Mouse (Mus musculus) cerebellum, adult 2 months (tissue): ENCODE results near the gene Iqcb1. TPM values are rescaled to one million over a fixed set of nuclear protein-coding genes. Genes with fewer than 3 reads are reported as not detected.

Experiments used
- DNase-seq, 2 experiments: peaks; one replicate each; pipeline ENCODE4 v3.0.0; 2021
- H3K27ac ChIP-seq: fragments of 200-500 bp; 2 replicates; pipeline ENCODE4 v1.5.1; 2012; ENCODE audit warnings: low read length, control low read depth, inconsistent platforms; ENCODE audit not compliant: insufficient read depth
- H3K27me3 ChIP-seq: fragments of 200-500 bp; 2 replicates; pipeline ENCODE4 v1.6.1; 2012; ENCODE audit warnings: inconsistent platforms, mild to moderate bottlenecking, low read length, moderate library complexity; ENCODE audit not compliant: control insufficient read depth, insufficient read depth
- H3K4me1 ChIP-seq: fragments of 200-500 bp; 2 replicates; pipeline ENCODE4 v1.6.1; 2011; ENCODE audit warnings: low read length; ENCODE audit not compliant: control insufficient read depth, insufficient read depth
- H3K4me3 ChIP-seq: fragments of 200-500 bp; replicated peaks from 2 replicates; pipeline ENCODE3; 2011; ENCODE audit warnings: mild to moderate bottlenecking, low read depth, low read length, control low read depth; ENCODE audit not compliant: insufficient read depth
- CTCF ChIP-seq: fragments of 200-500 bp; IDR thresholded peaks from 2 replicates; pipeline ENCODE4 v1.5.1; 2011; ENCODE audit warnings: low read depth, mild to moderate bottlenecking, control low read depth, low read length, moderate library complexity, borderline replicate concordance; ENCODE audit not compliant: insufficient read depth
- POLR2A ChIP-seq: fragments of 200-500 bp; IDR thresholded peaks from 2 replicates; pipeline ENCODE4 v1.6.1; 2011; ENCODE audit warnings: low read length, control low read depth, borderline replicate concordance; ENCODE audit not compliant: insufficient read depth
- WGBS: fragments of 180-500 bp; shearing (Covaris S2); methylation state at CpG from one replicate; pipeline ENCODE4 v1.1.7; 2018; 5-methylcytosine and 5-hydroxymethylcytosine counted together
- polyA plus RNA-seq: library from polyadenylated mRNA; depleted of rRNA; stranded (reverse); fragments of >200 nt; gene quantifications from 2 replicates; pipeline ENCODE4 v1.2.3, GENCODE M21; 2012; rRNA removed

Iqcb1 gene
- 30.2 and 31.4 TPM in 2 replicates for polyA plus RNA-seq

DNA sequence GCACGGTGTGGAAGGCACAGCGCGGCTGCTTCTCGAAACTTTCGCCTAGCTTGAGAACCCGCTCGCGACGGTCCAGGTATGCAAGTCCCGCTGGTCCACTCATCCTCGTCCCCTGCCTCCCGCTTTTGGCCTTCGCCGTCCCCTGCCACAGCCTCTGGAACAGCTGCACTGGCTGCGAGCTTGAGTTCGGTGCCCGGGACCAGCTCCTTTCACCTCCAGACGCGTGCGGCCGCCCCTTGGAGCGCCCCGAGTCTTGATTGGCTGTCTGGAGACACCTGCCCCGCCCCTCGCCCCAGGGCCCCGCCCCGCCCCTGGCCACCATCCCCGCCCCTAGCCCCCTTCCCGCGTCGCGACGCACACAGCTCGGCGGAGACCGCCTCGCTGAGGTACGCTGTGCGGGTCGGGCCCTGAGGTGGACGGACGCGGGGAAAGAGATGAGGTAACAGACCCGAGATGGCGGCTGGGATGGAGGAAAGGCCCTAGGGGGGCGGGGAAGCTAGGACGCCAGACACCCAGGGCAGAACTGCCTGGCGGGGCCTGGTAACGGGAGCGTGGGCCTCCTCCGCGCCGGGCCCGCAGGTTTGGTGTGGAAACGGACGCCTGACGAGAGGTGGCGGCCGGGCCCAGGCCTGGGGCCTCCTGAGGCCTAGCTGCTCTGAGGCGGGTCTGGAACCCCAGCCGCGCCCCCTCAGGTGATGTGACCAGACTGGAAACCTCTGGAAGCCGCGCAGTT is at the start of gene Iqcb1:
Gene Iqcb1 (plus strand): TSS at position 332 of the 733 bp plus-strand sequence.
- peak; percentile 84 to 85 for DNase-seq
- 0 out of 2 replicates have a peak within 1 kb of the TSS, but pooled peaks have one; percentile 5 for H3K27ac ChIP-seq
- H3K4me1 ChIP-seq, result no peaks in the 10 kb centered on the region
- TF ChIP-seq POLR2A (peak; percentile 70), CTCF (no peak)
- peak within 1 kb of the TSS; percentile 63 for H3K4me3 ChIP-seq
- no peaks in the 10 kb centered on the region; the same call in 1 of the 2 replicates for H3K27me3 ChIP-seq
- WGBS, result under 1% methylated on average over 64 of the region's 64 CpGs

DNA sequence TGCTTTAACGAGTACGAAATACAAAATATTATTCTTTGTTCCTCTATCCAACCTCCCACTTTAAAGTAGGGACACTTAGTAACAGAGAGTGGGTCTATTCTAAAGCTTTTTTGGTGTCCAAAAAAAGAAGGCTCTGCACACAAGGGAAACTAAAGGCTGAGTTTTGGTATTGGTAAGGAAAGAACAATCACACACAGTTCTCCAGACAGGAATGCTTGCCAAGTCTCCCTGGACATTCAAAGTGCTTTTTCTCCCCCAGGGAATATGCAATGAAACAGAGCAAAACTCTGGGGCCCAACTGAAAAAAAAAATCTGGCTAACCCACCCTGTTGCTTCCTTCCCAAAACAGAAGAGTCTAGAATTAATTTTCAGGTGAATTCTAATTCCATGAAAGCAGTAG is 44.0 kb upstream of the Iqcb1 start:
- H3K4me3 ChIP-seq, result no peak overlapping the region
- H3K4me1 ChIP-seq, result no peaks in the 10 kb centered on the region
- H3K27ac ChIP-seq, result no peak overlapping the region
- peak in 1 of 2 experiments; percentile 4 for DNase-seq
- TF ChIP-seq CTCF (no peak), POLR2A (no peak)
- 67% methylated on average over 2 of the region's 2 CpGs for WGBS
- no peaks in the 10 kb centered on the region for H3K27me3 ChIP-seq

GRCm38 (mm10) chr16:36784594-36785313 is 43.4 kb upstream of the Iqcb1 start, which contains the start of gene Slc15a2:
TSS of gene Slc15a2 (minus strand) at chr16:36784962.
- WGBS, result 14% methylated on average over 10 of the region's 10 CpGs
- Histone ChIP-seq H3K27me3 (no peaks in the 10 kb centered on the region), H3K27ac (no peak within 1 kb of the TSS), H3K4me1 (no peaks in the 10 kb centered on the region), H3K4me3 (peak within 1 kb of the TSS; percentile 12)
- peak in 1 of 2 experiments; percentile 21 for DNase-seq
- TF ChIP-seq POLR2A (no peak), CTCF (no peak)

DNA sequence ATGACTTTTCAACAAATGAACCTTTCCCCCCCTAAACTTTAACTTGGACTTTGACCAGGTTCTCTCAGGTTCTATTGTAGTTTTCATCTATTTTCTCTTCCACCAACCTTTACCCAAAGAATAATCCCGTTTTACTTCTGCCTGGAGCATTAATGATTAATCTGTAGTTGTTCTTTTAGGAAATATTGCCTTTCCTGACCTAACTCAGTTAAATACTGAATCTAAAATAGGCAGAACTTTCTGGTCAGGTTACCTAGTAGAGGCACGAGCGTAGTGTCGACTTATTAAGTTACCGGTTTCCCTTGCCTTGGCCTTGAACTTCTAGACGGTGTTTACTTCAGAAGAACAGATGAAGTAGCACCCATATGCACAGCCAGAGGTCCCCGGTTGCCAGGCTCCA is 41.7 kb upstream of the Iqcb1 start:
- Histone ChIP-seq H3K4me1 (no peaks in the 10 kb centered on the region), H3K27ac (no peak overlapping the region), H3K27me3 (no peaks in the 10 kb centered on the region), H3K4me3 (no peak overlapping the region)
- TF ChIP-seq CTCF (no peak), POLR2A (no peak)
- no peak for DNase-seq
- WGBS, result 92% methylated on average over 7 of the region's 7 CpGs

- Histone ChIP-seq H3K27me3 (no peaks in the 10 kb centered on the region), H3K4me3 (no peak overlapping the region), H3K4me1 (no peaks in the 10 kb centered on the region), H3K27ac (no peak overlapping the region)
- no peak for DNase-seq
- WGBS, result 93% methylated on average over 4 of the region's 4 CpGs
- no peak for TF ChIP-seq CTCF
- TF ChIP-seq POLR2A, result no peak
Observed at GRCm38 (mm10) chr16:36790166-36790565, 38.0 kb upstream of the Iqcb1 start.

DNA sequence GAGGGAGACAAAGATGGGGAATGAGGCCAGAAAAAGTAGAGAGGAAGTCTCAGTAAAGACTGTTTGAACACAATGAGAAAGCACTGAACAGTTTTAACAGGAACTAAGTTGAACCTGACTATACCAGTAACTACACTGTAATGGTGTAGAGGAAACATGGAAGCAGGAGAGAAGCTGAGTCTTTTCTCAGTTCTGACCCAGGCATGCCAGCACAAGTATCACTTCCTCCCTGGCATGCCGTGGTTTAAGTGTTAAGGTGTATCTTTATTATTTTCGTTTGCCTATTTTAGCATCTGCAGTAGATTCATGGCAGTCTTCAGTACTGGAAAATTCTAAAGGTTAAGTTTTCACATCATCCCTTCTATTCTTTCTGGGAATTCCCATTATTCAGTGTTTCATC is 33.2 kb upstream of the Iqcb1 start:
- Histone ChIP-seq H3K4me3 (no peak overlapping the region), H3K27me3 (no peaks in the 10 kb centered on the region), H3K27ac (no peak overlapping the region), H3K4me1 (no peaks in the 10 kb centered on the region)
- no peak for TF ChIP-seq POLR2A
- TF ChIP-seq CTCF, result no peak
- no peak for DNase-seq
- 86% methylated on average over 2 of the region's 2 CpGs for WGBS

- Histone ChIP-seq H3K27me3 (no peaks in the 10 kb centered on the region), H3K4me3 (no peak overlapping the region), H3K27ac (no peak overlapping the region), H3K4me1 (no peaks in the 10 kb centered on the region)
- WGBS, result 80% methylated on average over 2 of the region's 2 CpGs
- no peak for DNase-seq
- TF ChIP-seq POLR2A (no peak), CTCF (no peak)
Observed at GRCm38 (mm10) chr16:36798334-36798733, 29.9 kb upstream of the Iqcb1 start.
